Mouse (Mus musculus): Measurements from ENCODE around the gene Nxnl2.

GRCm38 (mm10) chr13:51184896-51185295 is 14.1 kb downstream of the Nxnl2 start:
- no peak for TF ChIP-seq MYOD1 (IDR thresholded peaks at IDR 0.05; ENCODE audit: control insufficient read depth in 1 of 3, insufficient read length in 2 of 3, low read depth in 2 of 3)
- no peak for TF ChIP-seq POLR2A (IDR thresholded peaks at IDR 0.05; ENCODE audit: insufficient read length, low read depth)
- no peak for TF ChIP-seq TCF12 (IDR thresholded peaks at IDR 0.05; ENCODE audit: insufficient read depth, poor library complexity, severe bottlenecking)
- TF ChIP-seq POLR2AphosphoS2 (IDR thresholded peaks at IDR 0.05; ENCODE audit: insufficient read length, low read depth) = no peak

Measured in myocyte (in vitro differentiated cells).